Mouse (Mus musculus) effector memory CD4-positive, alpha-beta T cell, adult 5 months (primary cell): ENCODE data around the gene Usp46. TPM values are rescaled to one million over a fixed set of nuclear protein-coding genes. Genes with fewer than 3 reads are reported as not detected.

Experiments
- polyA plus RNA-seq: library from polyadenylated mRNA; unstranded; fragments of 100-300 nt; shearing (Covaris generic); gene quantifications from one replicate; pipeline ENCODE4 v1.2.1, GENCODE M21; 2017

Gene Usp46
- polyA plus RNA-seq, result 4.4 TPM

GRCm38 (mm10) chr5:74067831-74068713 is at the start of gene Usp46:
Usp46 (minus strand) TSS chr5:74068431.

Other genes starting within 250 kb of the Usp46 start
- 2.2 TPM for gene Rasl11b, start 126.9 kb upstream of the Usp46 start, polyA plus RNA-seq